Mouse (Mus musculus): ENCODE results near the gene Gm2897. TPM values are rescaled to one million over a fixed set of nuclear protein-coding genes. Genes with fewer than 3 reads are reported as not detected.
"Not testable (repeated sequence)": the region's sequence is repeated elsewhere in the genome, so short reads cannot be mapped to it uniquely, and the experiment has no call there.

Gene Gm2897
- polyA plus RNA-seq (2015; fragmentation: Nextera tagmentation; extraction: Ambion mirVana), result 14.7 and 15.5 TPM in 2 replicates

GRCm38 (mm10) chr14:3048727-3049512, at the start of gene Gm2897:
TSS of gene Gm2897 (plus strand) at chr14:3049285.
- Histone ChIP-seq H3K4me2 (ENCODE audit: low read length) (peak within 1 kb of the TSS; percentile 63), H3K9ac (ENCODE audit: low read depth, low read length) (peak within 1 kb of the TSS; percentile 73), H3K4me3 (ENCODE audit: low read depth, low read length) (peak within 1 kb of the TSS; percentile 52)
- H3K4me1 ChIP-seq (ENCODE audit: control insufficient read depth, insufficient read depth, low read length); H3K9me3 ChIP-seq (replicated peaks; ENCODE audit: control insufficient read depth, low read length, poor library complexity, severe bottlenecking); H3K27me3 ChIP-seq (ENCODE audit: control insufficient read depth, insufficient read depth, low read depth, low read length); H3K27ac ChIP-seq (ENCODE audit: low read length); H3K36me3 ChIP-seq (ENCODE audit: control insufficient read depth, insufficient read depth, low read length): not testable (repeated sequence)
- 5% methylated on average over 16 of the region's 40 CpGs for WGBS
- ATAC-seq, result peak; percentile 90

GRCm38 (mm10) chr14:3029702-3030101, 19.4 kb upstream of the Gm2897 start, which contains the start of gene Gm2888:
TSS of gene Gm2888 (plus strand) at chr14:3030002.
- not testable (repeated sequence) for H3K27ac ChIP-seq (ENCODE audit: low read length); H3K36me3 ChIP-seq (ENCODE audit: control insufficient read depth, insufficient read depth, low read length)

GRCm38 (mm10) chr14:3049513-3049800, 372 bp downstream of the Gm2897 start:
- Histone ChIP-seq H3K4me3 (ENCODE audit: low read depth, low read length) (peak overlapping the region; percentile 52), H3K9ac (ENCODE audit: low read depth, low read length) (peak overlapping the region; percentile 73), H3K4me2 (ENCODE audit: low read length) (peak overlapping the region; percentile 63)
- H3K27ac ChIP-seq (ENCODE audit: low read length); H3K36me3 ChIP-seq (ENCODE audit: control insufficient read depth, insufficient read depth, low read length); H3K4me1 ChIP-seq (ENCODE audit: control insufficient read depth, insufficient read depth, low read length); H3K9me3 ChIP-seq (replicated peaks; ENCODE audit: control insufficient read depth, low read length, poor library complexity, severe bottlenecking); ATAC-seq; H3K27me3 ChIP-seq (ENCODE audit: control insufficient read depth, insufficient read depth, low read depth, low read length): not testable (repeated sequence)
- WGBS, result 2% methylated on average over 11 of the region's 20 CpGs

More at GRCm38 (mm10) chr14:3029702-3030101, 19.4 kb upstream of the Gm2897 start, which contains the start of gene Gm2888:
- WGBS, result 52% methylated on average over 2 of the region's 3 CpGs
- not testable (repeated sequence) for H3K27me3 ChIP-seq (ENCODE audit: control insufficient read depth, insufficient read depth, low read depth, low read length); H3K9me3 ChIP-seq (replicated peaks; ENCODE audit: control insufficient read depth, low read length, poor library complexity, severe bottlenecking); H3K4me3 ChIP-seq (ENCODE audit: low read depth, low read length); ATAC-seq; H3K4me1 ChIP-seq (ENCODE audit: control insufficient read depth, insufficient read depth, low read length); H3K4me2 ChIP-seq (ENCODE audit: low read length); H3K9ac ChIP-seq (ENCODE audit: low read depth, low read length)

- H3K4me3 ChIP-seq (ENCODE audit: low read depth, low read length); H3K4me1 ChIP-seq (ENCODE audit: control insufficient read depth, insufficient read depth, low read length); H3K9me3 ChIP-seq (replicated peaks; ENCODE audit: control insufficient read depth, low read length, poor library complexity, severe bottlenecking); H3K36me3 ChIP-seq (ENCODE audit: control insufficient read depth, insufficient read depth, low read length); ATAC-seq; H3K9ac ChIP-seq (ENCODE audit: low read depth, low read length); H3K27ac ChIP-seq (ENCODE audit: low read length); H3K4me2 ChIP-seq (ENCODE audit: low read length); H3K27me3 ChIP-seq (ENCODE audit: control insufficient read depth, insufficient read depth, low read depth, low read length): not testable (repeated sequence)
- 3% methylated on average over 4 of the region's 8 CpGs for WGBS
Observed at GRCm38 (mm10) chr14:3050087-3050486, 1.0 kb downstream of the Gm2897 start.

GRCm38 (mm10) chr14:3116051-3116450, 67.0 kb downstream of the Gm2897 start:
- H3K9me3 ChIP-seq (replicated peaks; ENCODE audit: control insufficient read depth, low read length, poor library complexity, severe bottlenecking); ATAC-seq; H3K4me2 ChIP-seq (ENCODE audit: low read length); H3K9ac ChIP-seq (ENCODE audit: low read depth, low read length); H3K36me3 ChIP-seq (ENCODE audit: control insufficient read depth, insufficient read depth, low read length); H3K4me1 ChIP-seq (ENCODE audit: control insufficient read depth, insufficient read depth, low read length); H3K27me3 ChIP-seq (ENCODE audit: control insufficient read depth, insufficient read depth, low read depth, low read length); H3K27ac ChIP-seq (ENCODE audit: low read length); H3K4me3 ChIP-seq (ENCODE audit: low read depth, low read length): not testable (repeated sequence)
- 94% methylated on average over 12 of the region's 25 CpGs for WGBS

Other genes with a start within 250 kb of the Gm2897 start
- gene Gm2888, start 19.3 kb upstream of the Gm2897 start, polyA plus RNA-seq (2015; fragmentation: Nextera tagmentation; extraction: Ambion mirVana), result not detected in 2 replicates
- gene Gm10340, start 84.7 kb downstream of the Gm2897 start, polyA plus RNA-seq (2015; fragmentation: Nextera tagmentation; extraction: Ambion mirVana), result 0.14 TPM in 1 of 2 replicates, not detected in the other
- gene Gm5795, start 139.0 kb downstream of the Gm2897 start, polyA plus RNA-seq (2015; fragmentation: Nextera tagmentation; extraction: Ambion mirVana), result 0.20 TPM in 1 of 2 replicates, not detected in the other
- gene D830030K20Rik, start 159.2 kb downstream of the Gm2897 start, polyA plus RNA-seq (2015; fragmentation: Nextera tagmentation; extraction: Ambion mirVana), result 34.8 and 37.8 TPM in 2 replicates